Mouse (Mus musculus) liver, embryonic 15.5 days (tissue): ENCODE results near the gene Iqck. TPM values are rescaled to one million over a fixed set of nuclear protein-coding genes. Genes with fewer than 3 reads are reported as not detected.

Experiments
- ATAC-seq: fragments of 200-750 bp; cut with Nextera tagmentation; 2 replicates; pipeline ENCODE4 v1.8.0; 2017; ENCODE audit warnings: moderate number of reproducible peaks, mild to moderate bottlenecking, moderate library complexity; ENCODE audit not compliant: insufficient read depth
- H3K27ac ChIP-seq: fragments of 300-500 bp; sonication (generic); replicated peaks from 2 replicates; pipeline ENCODE4 v1.5.1; 2015; ENCODE audit warnings: mild to moderate bottlenecking, inconsistent platforms
- H3K27me3 ChIP-seq: fragments of 300-500 bp; sonication (generic); 2 replicates; pipeline ENCODE4 v1.6.1; 2015; ENCODE audit warnings: mild to moderate bottlenecking, inconsistent platforms
- H3K36me3 ChIP-seq: fragments of 300-500 bp; sonication (generic); replicated peaks from 2 replicates; pipeline ENCODE4 v1.6.1; 2015; ENCODE audit warnings: moderate library complexity, mild to moderate bottlenecking, inconsistent platforms
- H3K4me1 ChIP-seq: fragments of 300-500 bp; sonication (generic); replicated peaks from 2 replicates; pipeline ENCODE4 v1.6.1; 2015; ENCODE audit warnings: inconsistent platforms
- H3K4me2 ChIP-seq: fragments of 300-500 bp; sonication (generic); 2 replicates; pipeline ENCODE4 v1.6.1; 2015; ENCODE audit warnings: moderate library complexity, mild to moderate bottlenecking, inconsistent platforms
- H3K4me3 ChIP-seq: fragments of 300-500 bp; sonication (generic); replicated peaks from 2 replicates; pipeline ENCODE4 v1.5.1; 2015; ENCODE audit warnings: mild to moderate bottlenecking, inconsistent platforms
- H3K9ac ChIP-seq: fragments of 300-500 bp; sonication (generic); 2 replicates; pipeline ENCODE4 v1.6.1; 2015; ENCODE audit warnings: moderate library complexity, mild to moderate bottlenecking, inconsistent platforms
- H3K9me3 ChIP-seq: fragments of 300-500 bp; sonication (generic); replicated peaks from 2 replicates; pipeline ENCODE4 v1.6.1; 2016; ENCODE audit warnings: inconsistent platforms
- WGBS: fragments of 180-500 bp; shearing (Covaris S2); methylation state at CpG from one replicate; pipeline ENCODE4 v1.1.7; 2015; ENCODE audit warnings: mixed read lengths; ENCODE audit not compliant: insufficient replicate concordance; 5-methylcytosine and 5-hydroxymethylcytosine counted together
- polyA plus RNA-seq: library from polyadenylated mRNA; unstranded; fragments of >200 nt; fragmentation: Nextera tagmentation; extraction: Ambion mirVana; gene quantifications from 2 replicates; pipeline ENCODE4 v1.2.1, GENCODE M21; 2015

Iqck gene
- polyA plus RNA-seq, 1 experiment from 2014 or later: 0.22 TPM

DNA sequence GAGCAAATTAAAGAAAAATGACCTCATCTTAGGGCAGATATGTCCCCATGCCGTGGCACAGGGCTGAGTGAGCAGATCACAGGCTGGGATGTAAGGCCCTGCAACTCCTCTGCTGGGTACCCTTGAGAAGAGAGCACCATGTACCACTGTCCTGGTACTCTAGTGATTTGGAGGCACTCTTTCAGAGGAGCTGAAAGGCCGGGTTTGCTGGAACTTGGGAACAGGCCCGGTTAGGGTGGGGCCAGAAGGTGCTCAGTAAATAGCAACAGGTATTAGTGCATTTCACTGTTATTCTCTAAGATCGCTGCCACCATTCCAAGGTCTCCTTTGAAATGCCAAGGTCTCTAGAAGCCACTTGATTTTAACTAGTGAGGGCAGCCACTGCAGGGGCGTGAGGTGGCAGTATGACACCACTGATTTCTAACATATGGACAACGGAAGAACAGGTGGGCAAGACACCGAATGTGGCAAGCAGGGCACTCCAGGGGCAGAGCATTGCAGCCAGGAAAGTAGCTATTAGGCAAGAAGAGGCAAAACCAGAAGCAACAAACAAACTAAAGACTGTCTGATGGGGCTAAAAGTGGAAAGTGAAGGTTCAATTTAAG, 59.1 kb downstream of the Iqck start:
- Histone ChIP-seq H3K4me2 (no peak overlapping the region), H3K4me3 (no peak overlapping the region), H3K27ac (no peak overlapping the region), H3K9ac (no peak overlapping the region), H3K4me1 (no peaks in the 10 kb centered on the region), H3K27me3 (no peaks in the 10 kb centered on the region), H3K9me3 (no peaks in the 10 kb centered on the region), H3K36me3 (no peaks in the 10 kb centered on the region)
- ATAC-seq: no peak
- 50% methylated on average over 7 of the region's 7 CpGs for WGBS

DNA sequence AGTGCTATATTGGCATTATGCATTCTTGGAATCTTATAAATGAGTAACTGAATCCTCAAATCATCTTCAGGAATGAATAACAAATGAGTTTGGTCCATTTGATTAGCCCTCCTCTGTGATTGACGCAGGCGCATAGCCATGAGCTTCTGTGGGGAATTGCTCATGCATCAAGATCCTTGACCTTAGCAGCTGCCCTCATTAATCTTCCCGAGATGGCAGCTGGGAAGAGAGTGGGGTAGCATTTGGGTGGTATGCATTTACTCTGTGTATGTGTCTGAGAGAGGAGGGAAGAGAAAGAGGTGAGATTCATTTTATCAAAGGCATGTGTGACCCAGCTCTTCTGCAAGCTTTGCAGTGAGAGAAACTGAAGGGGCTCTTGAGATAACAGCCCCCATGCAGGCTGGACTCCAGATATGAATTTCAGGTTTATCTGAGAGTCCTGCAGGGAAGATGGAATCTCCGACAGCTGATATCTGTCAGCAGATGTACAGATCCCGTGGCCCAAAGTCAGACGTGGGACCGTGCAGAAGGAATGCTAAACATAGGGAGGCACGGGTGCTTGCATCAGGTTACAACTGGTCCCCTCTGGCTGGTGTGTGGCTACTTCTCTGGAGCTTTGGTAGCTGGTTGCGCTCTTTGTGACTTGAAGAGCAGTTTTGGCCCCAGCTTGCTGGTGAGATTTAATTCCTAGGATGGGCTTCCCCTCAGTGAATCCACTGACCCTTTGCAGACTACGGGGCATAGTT, 63.9 kb downstream of the Iqck start:
- Histone ChIP-seq H3K4me1 (no peaks in the 10 kb centered on the region), H3K9ac (no peak overlapping the region), H3K27ac (no peak overlapping the region), H3K36me3 (no peaks in the 10 kb centered on the region), H3K9me3 (no peaks in the 10 kb centered on the region), H3K4me2 (no peak overlapping the region), H3K4me3 (no peak overlapping the region), H3K27me3 (no peaks in the 10 kb centered on the region)
- WGBS: 65% methylated on average over 10 of the region's 10 CpGs
- ATAC-seq: no peak

DNA sequence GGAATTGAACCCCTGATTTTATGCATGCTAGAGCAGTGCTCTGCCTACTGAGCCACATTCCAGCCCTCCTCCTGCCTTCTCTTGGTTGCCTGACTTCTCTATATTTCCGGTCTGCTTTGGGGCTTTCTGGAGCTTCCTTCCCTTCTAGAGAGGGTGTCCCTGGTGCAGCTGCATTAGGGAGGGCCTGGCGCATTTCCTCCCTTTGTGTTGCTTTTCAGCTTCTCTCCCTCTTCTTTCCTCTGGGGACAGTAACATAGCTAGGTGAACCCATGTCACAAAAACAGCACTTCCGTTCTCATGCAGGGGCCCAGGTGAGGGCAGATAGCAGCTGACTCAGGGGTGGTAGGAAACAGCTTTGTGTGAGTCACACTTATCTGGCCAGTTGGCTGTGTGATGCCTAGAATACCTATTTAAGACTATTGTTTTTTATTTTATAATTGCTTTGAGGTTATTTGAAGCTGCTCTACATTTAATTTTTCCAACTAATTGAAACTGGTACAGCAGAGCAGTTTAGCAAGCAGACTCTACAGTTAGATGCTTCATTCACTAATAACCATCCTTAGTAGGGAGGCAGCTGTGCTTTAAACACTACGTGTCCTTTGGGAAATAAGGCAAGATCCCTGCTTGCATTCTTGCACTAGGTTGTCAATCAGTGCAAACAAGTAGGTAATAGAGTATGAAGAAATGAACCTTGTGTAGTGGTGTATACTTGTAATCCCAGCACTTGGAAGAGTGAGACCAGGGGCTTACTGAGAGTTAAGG, 67.1 kb downstream of the Iqck start:
- H3K4me2 ChIP-seq: no peak overlapping the region
- H3K4me1 ChIP-seq: no peaks in the 10 kb centered on the region
- H3K9ac ChIP-seq: no peak overlapping the region
- H3K9me3 ChIP-seq: no peaks in the 10 kb centered on the region
- no peak for ATAC-seq
- no peaks in the 10 kb centered on the region for H3K27me3 ChIP-seq
- no peaks in the 10 kb centered on the region for H3K36me3 ChIP-seq
- H3K27ac ChIP-seq: no peak overlapping the region
- WGBS: 37% methylated on average over 4 of the region's 4 CpGs
- H3K4me3 ChIP-seq: no peak overlapping the region

DNA sequence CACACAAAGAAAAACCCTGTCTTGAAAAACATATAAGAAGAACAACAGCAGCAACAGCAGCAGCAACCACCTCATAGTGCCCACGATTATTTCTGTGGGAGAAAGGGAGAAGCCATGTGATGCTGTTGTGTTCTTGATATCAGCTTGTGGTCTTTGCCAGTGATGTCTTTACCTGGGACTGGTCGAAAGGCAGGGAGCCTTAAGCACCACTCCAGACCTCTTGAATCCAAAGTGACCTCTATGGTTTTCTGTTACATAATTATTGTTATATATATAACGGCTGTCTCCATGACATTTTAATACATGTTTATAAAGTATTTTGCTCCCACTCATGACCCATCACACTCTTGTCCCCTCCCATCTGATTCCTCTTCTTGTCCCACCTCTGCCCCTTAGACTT, 70.0 kb downstream of the Iqck start:
- Histone ChIP-seq H3K9me3 (no peaks in the 10 kb centered on the region), H3K9ac (no peak overlapping the region), H3K36me3 (no peaks in the 10 kb centered on the region), H3K27me3 (no peaks in the 10 kb centered on the region), H3K27ac (no peak overlapping the region), H3K4me1 (no peaks in the 10 kb centered on the region; the same call in 1 of the 2 replicates), H3K4me3 (no peak overlapping the region), H3K4me2 (no peak overlapping the region)
- no peak for ATAC-seq
- 53% methylated on average over 3 of the region's 3 CpGs for WGBS

DNA sequence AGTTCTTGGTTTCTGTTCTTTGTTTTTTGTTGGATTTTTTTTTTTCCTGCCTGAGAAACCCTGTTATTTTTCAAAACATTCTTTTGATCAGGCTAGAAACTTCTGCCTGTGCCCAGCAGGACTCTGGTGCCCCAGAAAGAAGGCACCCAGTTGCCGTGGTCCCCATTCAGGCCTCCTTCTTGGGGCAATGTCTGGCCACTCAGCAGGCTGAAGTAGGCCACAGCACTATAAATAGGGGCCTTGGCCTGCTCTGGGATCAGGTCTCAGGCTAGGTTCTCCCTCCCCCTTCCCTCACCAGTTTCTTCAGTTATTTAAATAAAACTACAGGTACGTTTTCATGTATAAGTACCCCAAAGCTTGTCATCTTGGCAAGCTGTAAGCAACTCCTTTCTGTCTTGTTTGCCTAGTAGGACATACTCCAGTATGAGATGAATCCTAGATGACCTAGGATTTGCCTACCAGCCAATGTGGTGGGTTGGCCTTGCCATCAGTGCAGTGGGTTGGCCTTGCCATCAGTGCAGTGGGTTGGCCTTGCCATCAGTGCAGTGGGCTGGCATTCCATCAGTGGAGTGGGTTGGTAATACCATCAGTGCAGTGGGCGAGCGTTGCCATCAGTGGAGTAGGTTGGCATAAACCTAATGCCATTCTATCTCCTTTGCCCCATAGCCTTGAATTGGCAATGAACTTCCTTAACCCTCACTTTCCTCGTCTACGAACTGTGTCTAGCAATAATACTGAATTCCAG, 71.1 kb downstream of the Iqck start:
- no peak overlapping the region for H3K4me2 ChIP-seq
- no peaks in the 10 kb centered on the region; the same call in 1 of the 2 replicates for H3K4me1 ChIP-seq
- no peak overlapping the region for H3K4me3 ChIP-seq
- H3K27me3 ChIP-seq: no peaks in the 10 kb centered on the region
- 70% methylated on average over 6 of the region's 6 CpGs for WGBS
- H3K36me3 ChIP-seq: no peaks in the 10 kb centered on the region
- H3K27ac ChIP-seq: no peak overlapping the region
- no peak for ATAC-seq
- no peak overlapping the region for H3K9ac ChIP-seq
- no peaks in the 10 kb centered on the region for H3K9me3 ChIP-seq

DNA sequence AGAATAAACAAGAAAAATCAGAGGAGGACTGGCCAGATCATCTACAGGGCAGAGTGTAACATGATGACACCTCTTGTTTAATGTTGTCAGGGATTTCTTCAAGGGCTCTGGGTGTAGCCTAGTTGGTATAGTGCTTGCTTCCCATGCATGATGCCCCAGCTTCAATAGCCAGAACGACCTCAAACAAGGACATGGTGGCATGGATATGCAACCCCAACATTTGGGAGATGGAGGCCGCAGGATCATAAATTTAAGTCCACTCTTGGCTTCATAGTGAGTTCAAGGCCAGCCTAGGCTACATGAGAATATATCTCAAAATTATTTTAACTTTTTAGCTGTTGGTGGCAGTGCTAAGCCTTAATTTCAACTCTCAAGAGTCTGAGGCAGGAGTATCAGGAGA, 71.7 kb downstream of the Iqck start:
- no peak overlapping the region for H3K4me3 ChIP-seq
- no peaks in the 10 kb centered on the region for H3K36me3 ChIP-seq
- WGBS: 60% methylated on average over 2 of the region's 2 CpGs
- no peak overlapping the region for H3K9ac ChIP-seq
- ATAC-seq: no peak
- no peaks in the 10 kb centered on the region for H3K27me3 ChIP-seq
- H3K9me3 ChIP-seq: no peaks in the 10 kb centered on the region
- no peak overlapping the region for H3K4me2 ChIP-seq
- H3K4me1 ChIP-seq: no peaks in the 10 kb centered on the region; the same call in 1 of the 2 replicates
- no peak overlapping the region for H3K27ac ChIP-seq

DNA sequence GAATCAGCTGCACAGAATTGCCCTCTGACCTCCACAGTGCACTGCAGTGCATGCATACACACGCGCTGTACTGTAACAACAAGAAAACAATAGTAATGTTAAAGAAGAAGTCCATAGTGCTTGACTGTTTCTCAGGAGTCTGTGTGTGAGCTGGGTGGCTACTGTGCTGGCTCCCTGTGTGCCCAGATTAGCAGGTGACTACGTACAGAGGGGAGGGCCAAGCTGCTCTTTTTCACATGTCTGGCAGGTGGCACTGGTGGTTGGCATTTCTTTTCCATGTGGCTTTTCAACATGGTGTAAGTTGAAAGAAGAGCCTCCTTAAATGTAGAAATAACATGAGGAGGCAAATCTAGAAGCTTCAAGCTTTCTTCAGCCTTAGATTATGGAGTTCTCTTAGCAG, 72.8 kb downstream of the Iqck start:
- H3K4me2 ChIP-seq: no peak overlapping the region
- H3K27me3 ChIP-seq: no peaks in the 10 kb centered on the region
- ATAC-seq: no peak
- WGBS: 68% methylated on average over 3 of the region's 3 CpGs
- H3K9me3 ChIP-seq: no peaks in the 10 kb centered on the region
- H3K4me1 ChIP-seq: no peaks in the 10 kb centered on the region; the same call in 1 of the 2 replicates
- H3K36me3 ChIP-seq: no peaks in the 10 kb centered on the region
- no peak overlapping the region for H3K27ac ChIP-seq
- H3K9ac ChIP-seq: no peak overlapping the region
- no peak overlapping the region for H3K4me3 ChIP-seq

DNA sequence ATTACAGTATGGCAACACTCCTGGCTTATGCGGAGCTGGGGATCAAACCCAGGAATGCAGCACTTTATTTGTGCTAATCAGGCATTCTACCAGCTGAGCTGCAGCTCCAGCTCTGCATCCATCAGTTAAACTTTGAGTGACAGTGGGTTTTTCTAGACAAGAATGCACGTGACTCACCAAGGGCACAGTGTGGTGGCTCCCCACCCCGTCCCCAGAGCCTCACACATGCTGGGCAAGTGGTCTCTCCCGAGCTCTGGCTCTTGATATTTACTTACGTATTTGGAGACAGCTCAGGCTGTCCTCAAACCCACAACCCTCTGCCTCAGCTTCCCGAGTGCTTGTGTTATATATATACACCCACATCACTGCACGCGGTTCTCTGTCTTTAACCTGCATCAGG, 73.4 kb downstream of the Iqck start:
- ATAC-seq: no peak
- Histone ChIP-seq H3K9ac (no peak overlapping the region), H3K27me3 (no peaks in the 10 kb centered on the region), H3K9me3 (no peaks in the 10 kb centered on the region), H3K27ac (no peak overlapping the region), H3K4me3 (no peak overlapping the region), H3K4me1 (no peaks in the 10 kb centered on the region; the same call in 1 of the 2 replicates), H3K4me2 (no peak overlapping the region), H3K36me3 (no peaks in the 10 kb centered on the region)
- 55% methylated on average over 8 of the region's 8 CpGs for WGBS

DNA sequence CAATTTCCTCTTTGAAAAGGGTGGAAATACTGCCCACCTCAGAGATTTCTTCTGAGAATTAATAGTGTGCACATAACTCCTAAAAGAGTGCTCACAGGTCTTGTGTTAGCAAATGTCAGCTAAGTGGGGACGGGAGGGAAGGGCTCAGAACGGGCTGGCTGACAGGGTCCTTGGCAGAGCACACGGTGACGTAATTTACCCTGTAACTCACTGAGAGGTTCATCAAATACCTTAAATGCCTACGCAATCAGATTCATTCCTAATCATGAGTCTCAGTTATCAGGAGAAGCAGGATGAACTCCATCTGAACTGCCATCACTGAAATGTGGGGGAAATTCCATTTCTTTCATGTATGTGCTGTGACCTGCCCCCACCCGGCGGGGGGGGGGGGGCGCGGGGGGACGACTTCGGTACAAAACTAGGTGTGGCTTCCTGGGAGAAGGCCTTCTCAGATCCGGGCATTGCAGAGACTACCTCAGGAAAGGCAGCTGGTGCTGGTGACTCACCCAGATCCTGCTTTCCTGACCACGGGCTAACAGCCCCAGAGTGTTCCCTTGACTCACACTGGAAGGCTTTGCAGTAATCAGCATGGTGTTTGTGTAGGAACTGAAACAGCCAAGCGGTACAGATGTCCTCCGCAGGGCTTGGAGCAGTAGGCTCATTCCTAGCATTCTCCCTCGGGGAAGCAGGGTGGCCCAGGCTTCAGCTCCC, 74.2 kb downstream of the Iqck start:
- Histone ChIP-seq H3K27me3 (no peaks in the 10 kb centered on the region), H3K4me2 (no peak overlapping the region), H3K9ac (no peak overlapping the region), H3K36me3 (no peaks in the 10 kb centered on the region), H3K4me3 (no peak overlapping the region), H3K27ac (no peak overlapping the region), H3K9me3 (no peaks in the 10 kb centered on the region), H3K4me1 (no peaks in the 10 kb centered on the region; the same call in 1 of the 2 replicates)
- ATAC-seq: no peak
- WGBS: 29% methylated on average over 16 of the region's 16 CpGs

DNA sequence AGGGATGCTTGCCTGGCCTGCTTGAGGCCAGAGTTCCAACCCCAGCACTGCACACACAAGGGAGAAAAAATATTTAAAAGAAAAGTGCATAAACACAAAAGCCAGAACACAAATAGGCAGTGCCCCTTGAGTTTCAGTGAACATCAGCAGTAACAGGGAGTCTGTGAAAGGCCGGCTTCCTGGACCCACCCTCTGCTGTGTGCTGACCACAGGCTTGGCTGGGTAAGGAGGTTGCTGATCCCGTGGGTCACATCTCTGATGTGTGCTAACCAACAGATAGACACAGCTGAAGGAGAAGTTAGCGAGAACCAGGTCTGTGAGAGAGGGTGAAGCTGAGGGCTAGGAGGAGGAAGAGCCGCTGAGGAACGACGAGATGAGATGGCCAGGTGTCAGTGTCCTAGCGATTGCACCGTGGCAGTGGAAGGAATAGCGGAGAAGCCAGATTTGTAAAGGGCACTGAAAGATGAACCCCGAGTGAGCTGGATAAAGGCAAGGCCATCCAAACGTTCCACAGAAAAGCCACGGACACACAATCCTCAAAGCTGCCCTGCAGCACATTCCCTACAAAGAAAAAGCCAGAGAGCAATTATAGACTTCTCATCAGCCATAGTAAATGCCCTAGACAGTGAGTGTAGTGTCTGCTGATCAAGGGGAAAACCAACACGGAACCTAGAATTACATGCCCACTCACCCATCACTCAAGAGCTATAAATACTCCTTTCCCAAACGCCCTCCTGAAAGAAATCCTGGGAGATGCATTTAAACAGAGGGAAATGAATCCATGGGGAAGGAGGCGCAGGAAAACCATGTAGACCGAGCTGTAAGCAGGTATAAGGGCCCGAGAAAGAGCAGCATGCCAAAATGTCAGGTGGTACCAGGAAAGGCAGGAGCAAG, 76.2 kb downstream of the Iqck start:
- Histone ChIP-seq H3K36me3 (no peaks in the 10 kb centered on the region), H3K9ac (no peak overlapping the region), H3K27ac (no peak overlapping the region), H3K27me3 (no peaks in the 10 kb centered on the region), H3K4me3 (no peak overlapping the region), H3K9me3 (no peaks in the 10 kb centered on the region), H3K4me2 (no peak overlapping the region), H3K4me1 (no peaks in the 10 kb centered on the region; the same call in 1 of the 2 replicates)
- no peak for ATAC-seq
- WGBS: 57% methylated on average over 17 of the region's 17 CpGs
